Mouse (Mus musculus) midbrain, embryonic 16.5 days (tissue): ENCODE data around the gene H2-Q1. TPM values are rescaled to one million over a fixed set of nuclear protein-coding genes. Genes with fewer than 3 reads are reported as not detected.
"Not testable (repeated sequence)": the region's sequence is repeated elsewhere in the genome, so short reads cannot be mapped to it uniquely, and the experiment has no call there.

Source experiments
- ATAC-seq: fragments of 200-750 bp; cut with Nextera tagmentation; 2 replicates; pipeline ENCODE4 v1.8.0; 2017; ENCODE audit warnings: moderate TSS enrichment
- H3K27ac ChIP-seq: fragments of 300-500 bp; sonication (generic); 2 replicates; pipeline ENCODE4 v1.5.1; 2014; ENCODE audit warnings: mild to moderate bottlenecking, low read length, mixed read lengths
- H3K27me3 ChIP-seq: fragments of 300-500 bp; sonication (generic); 2 replicates; pipeline ENCODE4 v1.6.1; 2014; ENCODE audit warnings: low read depth, low read length, mixed read lengths; ENCODE audit not compliant: control insufficient read depth, insufficient read depth
- H3K36me3 ChIP-seq: fragments of 300-500 bp; sonication (generic); 2 replicates; pipeline ENCODE4 v1.6.1; 2014; ENCODE audit warnings: mild to moderate bottlenecking, low read length, moderate library complexity, mixed read lengths; ENCODE audit not compliant: control insufficient read depth, insufficient read depth
- H3K4me1 ChIP-seq: fragments of 300-500 bp; sonication (generic); 2 replicates; pipeline ENCODE4 v1.6.1; 2014; ENCODE audit warnings: mild to moderate bottlenecking, low read length, mixed read lengths; ENCODE audit not compliant: control insufficient read depth, insufficient read depth
- H3K4me2 ChIP-seq: fragments of 300-500 bp; sonication (generic); 2 replicates; pipeline ENCODE4 v1.6.1; 2014; ENCODE audit warnings: mild to moderate bottlenecking, low read length, mixed read lengths
- H3K4me3 ChIP-seq: fragments of 300-500 bp; sonication (generic); 2 replicates; pipeline ENCODE4 v1.5.1; 2014; ENCODE audit warnings: low read depth, mild to moderate bottlenecking, low read length, moderate library complexity, mixed read lengths
- H3K9ac ChIP-seq: fragments of 300-500 bp; sonication (generic); 2 replicates; pipeline ENCODE4 v1.6.1; 2014; ENCODE audit warnings: low read depth, low read length, mixed read lengths
- H3K9me3 ChIP-seq: fragments of 300-500 bp; sonication (generic); replicated peaks from 2 replicates; pipeline ENCODE4 v1.6.1; 2014; ENCODE audit warnings: mild to moderate bottlenecking, low read length, mixed read lengths; ENCODE audit not compliant: control insufficient read depth, poor library complexity, severe bottlenecking
- WGBS: fragments of 180-500 bp; shearing (Covaris S2); extraction: QIAGEN DNeasy Blood & Tissue Kit; methylation state at CpG from one replicate; pipeline ENCODE4 v1.1.7; 2014; 5-methylcytosine and 5-hydroxymethylcytosine counted together
- polyA plus RNA-seq: library from polyadenylated mRNA; unstranded; fragments of >200 nt; fragmentation: Nextera tagmentation; extraction: Ambion mirVana; gene quantifications from 2 replicates; pipeline ENCODE4 v1.2.1, GENCODE M21; 2015

Gene H2-Q1
- polyA plus RNA-seq, 1 experiment from 2014 or later = 0.38 TPM

GRCm38 (mm10) chr17:35326000-35326399 is 5.8 kb downstream of the H2-Q1 start:
- H3K4me3 ChIP-seq, H3K4me1 ChIP-seq, H3K4me2 ChIP-seq, H3K27me3 ChIP-seq, H3K36me3 ChIP-seq, H3K9ac ChIP-seq, ATAC-seq, H3K27ac ChIP-seq, H3K9me3 ChIP-seq: not testable (repeated sequence)

GRCm38 (mm10) chr17:35329714-35330113 is 9.5 kb downstream of the H2-Q1 start:
- not testable (repeated sequence) for H3K9ac ChIP-seq, H3K4me2 ChIP-seq, H3K9me3 ChIP-seq, H3K27ac ChIP-seq, H3K27me3 ChIP-seq, ATAC-seq, H3K4me3 ChIP-seq, H3K36me3 ChIP-seq, H3K4me1 ChIP-seq
- 62% methylated on average over 3 of the region's 3 CpGs for WGBS

- H3K9me3 ChIP-seq, H3K9ac ChIP-seq, ATAC-seq, H3K4me2 ChIP-seq, H3K36me3 ChIP-seq, H3K27ac ChIP-seq, H3K4me1 ChIP-seq, H3K27me3 ChIP-seq, H3K4me3 ChIP-seq: not testable (repeated sequence)
- 82% methylated on average over 6 of the region's 6 CpGs for WGBS
Observed at GRCm38 (mm10) chr17:35331546-35331945, 11.3 kb downstream of the H2-Q1 start.

DNA sequence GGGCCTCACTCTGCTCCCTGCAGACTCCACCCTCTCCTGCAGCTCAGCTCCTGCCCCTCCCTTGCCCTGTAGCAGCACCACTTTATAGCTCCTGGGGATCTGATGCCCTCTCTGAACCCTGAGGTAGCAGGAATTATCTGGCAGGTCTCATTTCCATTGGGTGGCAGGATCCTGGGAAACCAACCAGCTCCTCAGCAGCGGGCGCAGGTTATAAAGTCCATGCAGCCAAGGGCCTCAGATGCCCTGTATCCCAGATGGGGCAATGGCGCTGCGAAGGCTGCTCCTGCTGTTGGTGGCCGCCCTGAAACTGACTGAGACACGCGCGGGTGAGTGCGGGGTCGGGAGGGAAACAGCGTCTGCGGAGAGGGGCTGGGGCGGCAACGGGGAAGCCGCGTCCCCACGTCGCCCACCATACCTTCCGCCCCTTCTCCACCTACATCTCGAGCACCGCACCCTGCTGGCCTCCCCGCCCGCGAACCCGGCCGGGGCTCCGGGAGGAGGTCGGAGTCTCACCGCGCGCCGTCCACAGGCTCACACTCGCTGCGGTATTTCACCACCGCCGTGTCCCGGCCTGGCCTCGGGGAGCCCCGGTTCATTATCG is 22.0 kb downstream of the H2-Q1 start, which contains the start of gene H2-Q2:
TSS of gene H2-Q2 (plus strand) at position 172 of the 601 bp plus-strand sequence.
- 0 out of 2 replicates have a peak, but pooled peaks have one; percentile 21 for ATAC-seq

DNA sequence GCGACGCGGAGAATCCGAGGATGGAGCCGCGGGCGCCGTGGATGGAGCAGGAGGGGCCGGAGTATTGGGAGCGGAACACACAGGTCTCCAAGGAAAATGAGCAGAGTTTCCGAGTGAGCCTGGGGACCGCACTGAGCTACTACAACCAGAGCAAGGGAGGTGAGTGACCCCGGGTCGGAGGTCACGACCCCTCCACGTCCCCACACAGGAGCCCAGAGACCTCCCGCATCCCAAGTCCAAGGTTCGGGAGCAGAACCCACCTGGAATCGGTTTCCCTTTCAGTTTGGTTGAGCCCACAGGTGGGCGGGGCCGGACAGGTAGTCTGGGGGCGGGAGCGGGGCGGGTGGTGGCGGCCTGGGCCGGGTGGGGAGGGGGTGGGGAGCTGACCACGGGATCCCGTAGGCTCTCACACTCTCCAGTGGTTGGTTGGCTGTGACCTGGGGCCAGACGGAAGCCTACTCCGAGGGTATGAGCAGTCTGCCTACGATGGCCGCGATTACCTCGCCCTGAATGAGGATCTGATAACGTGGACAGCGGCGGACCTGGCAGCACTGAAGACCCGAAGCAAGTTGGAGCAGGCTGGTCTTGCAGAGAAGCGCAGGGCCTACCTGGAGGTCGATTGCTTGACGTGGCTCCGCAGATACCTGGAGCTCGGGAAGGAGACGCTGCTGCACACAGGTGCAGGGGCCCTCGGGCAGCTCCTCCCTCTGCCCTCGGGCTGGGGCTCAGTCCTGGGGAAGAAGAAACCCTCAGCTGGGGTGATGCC is 22.7 kb downstream of the H2-Q1 start:
- Histone ChIP-seq H3K36me3 (no peaks in the 10 kb centered on the region), H3K4me2 (peak overlapping the region; percentile 84), H3K4me1 (peaks cover 10% of the 10 kb centered on the region; the same call in 1 of the 2 replicates), H3K27me3 (peaks cover 22% of the 10 kb centered on the region), H3K4me3 (peak overlapping the region; percentile 52), H3K9ac (peak overlapping the region; percentile 68), H3K9me3 (no peaks in the 10 kb centered on the region), H3K27ac (no peak overlapping the region)
- 4% methylated on average over 45 of the region's 46 CpGs for WGBS
- peak; percentile 58; the same call in 1 of the 2 replicates for ATAC-seq

More for the DNA sequence above, 22.0 kb downstream of the H2-Q1 start, which contains the start of gene H2-Q2:
- Histone ChIP-seq H3K9ac (peak within 1 kb of the TSS; percentile 68), H3K4me3 (peak within 1 kb of the TSS; percentile 52), H3K27ac (no peak within 1 kb of the TSS), H3K4me1 (peaks cover 10% of the 10 kb centered on the region; the same call in 1 of the 2 replicates), H3K27me3 (peaks cover 22% of the 10 kb centered on the region), H3K36me3 (no peaks in the 10 kb centered on the region), H3K4me2 (peak within 1 kb of the TSS; percentile 84), H3K9me3 (no peaks in the 10 kb centered on the region)
- WGBS = 1% methylated on average over 40 of the region's 40 CpGs

DNA sequence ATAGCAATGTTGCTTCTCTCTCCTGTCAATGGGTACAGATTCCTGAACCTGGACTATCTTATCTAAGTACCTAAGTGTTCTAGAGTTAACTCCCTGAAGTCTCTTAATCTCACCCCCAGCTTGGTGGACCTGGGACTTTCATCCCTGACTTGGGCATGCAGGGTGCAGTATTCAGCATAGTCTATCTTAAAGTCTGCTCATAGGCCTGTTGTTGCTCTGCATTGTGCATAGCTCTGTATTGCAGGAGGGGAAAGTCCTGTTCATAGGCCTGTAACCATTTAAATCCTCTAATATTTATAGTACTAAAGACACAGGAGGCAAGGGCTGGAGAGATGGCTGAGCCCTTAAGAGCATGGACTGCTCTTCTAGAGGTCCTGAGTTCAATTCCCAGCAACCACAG is 27.5 kb downstream of the H2-Q1 start:
- ATAC-seq, H3K4me2 ChIP-seq, H3K4me3 ChIP-seq, H3K4me1 ChIP-seq, H3K27ac ChIP-seq, H3K9ac ChIP-seq, H3K36me3 ChIP-seq, H3K9me3 ChIP-seq: not testable (repeated sequence)
- peaks cover 11% of the 10 kb centered on the region for H3K27me3 ChIP-seq

DNA sequence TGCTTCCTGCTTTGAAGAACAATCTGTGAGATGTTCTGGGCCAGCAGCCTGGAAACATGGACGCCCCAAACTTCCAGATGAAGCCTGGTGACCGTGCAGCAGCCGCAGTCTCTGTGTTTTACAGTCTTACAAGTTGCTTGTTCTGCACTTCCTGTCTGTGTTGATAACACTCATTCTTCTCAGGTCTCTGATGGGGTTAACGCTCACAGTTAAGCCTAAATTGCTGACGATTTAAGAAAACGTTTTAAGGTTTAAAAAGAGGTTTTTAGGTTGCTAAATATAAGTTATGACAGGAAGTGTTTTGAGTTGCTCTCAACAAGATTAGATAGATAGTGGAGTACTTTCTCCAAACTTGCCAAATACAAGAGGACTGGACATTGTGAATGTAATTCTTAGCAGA is 33.1 kb downstream of the H2-Q1 start:
- not testable (repeated sequence) for H3K27me3 ChIP-seq, ATAC-seq, H3K4me2 ChIP-seq, H3K36me3 ChIP-seq, H3K9ac ChIP-seq, H3K4me1 ChIP-seq, H3K4me3 ChIP-seq, H3K27ac ChIP-seq, H3K9me3 ChIP-seq
- WGBS = 81% methylated on average over 6 of the region's 6 CpGs

DNA sequence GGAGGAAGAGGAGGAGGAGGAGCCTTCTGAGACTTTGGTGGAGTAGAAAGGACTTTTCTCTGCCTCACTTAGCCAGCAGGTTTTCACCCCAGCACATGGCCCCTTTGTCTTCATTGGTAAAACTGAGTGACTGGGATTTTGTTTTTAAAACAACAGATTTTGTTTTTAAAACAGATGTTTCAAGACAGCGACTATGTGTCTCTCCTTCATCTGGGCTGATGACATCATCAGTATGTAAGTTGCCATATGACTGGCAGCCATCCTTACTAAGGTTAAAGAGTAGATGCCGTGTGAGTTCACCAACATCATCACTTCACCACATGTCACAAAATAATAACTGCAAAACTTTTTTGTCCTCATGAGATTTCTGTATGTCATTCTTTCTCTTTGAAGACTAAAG is 33.9 kb downstream of the H2-Q1 start:
- no peak overlapping the region for H3K9ac ChIP-seq
- no peak overlapping the region for H3K4me2 ChIP-seq
- no peak overlapping the region for H3K4me3 ChIP-seq
- H3K27ac ChIP-seq = no peak overlapping the region
- no peaks in the 10 kb centered on the region for H3K36me3 ChIP-seq
- WGBS = 77% methylated on average over 2 of the region's 2 CpGs
- H3K4me1 ChIP-seq = peaks cover under 1% of the 10 kb centered on the region; the same call in 1 of the 2 replicates
- peaks cover 5% of the 10 kb centered on the region; the same call in 1 of the 2 replicates for H3K27me3 ChIP-seq
- no peak for ATAC-seq
- H3K9me3 ChIP-seq = no peaks in the 10 kb centered on the region

GRCm38 (mm10) chr17:35357086-35357485 is 36.9 kb downstream of the H2-Q1 start:
- Histone ChIP-seq H3K27me3 (peaks cover 12% of the 10 kb centered on the region), H3K4me1 (peaks cover 6% of the 10 kb centered on the region; the same call in 1 of the 2 replicates), H3K9me3 (no peaks in the 10 kb centered on the region), H3K9ac (no peak overlapping the region), H3K27ac (no peak overlapping the region), H3K36me3 (no peaks in the 10 kb centered on the region), H3K4me2 (no peak overlapping the region), H3K4me3 (no peak overlapping the region)
- no peak for ATAC-seq
- WGBS = 37% methylated on average over 1 of the region's 1 CpGs
